Mouse (Mus musculus) lung, postnatal 4 days (tissue): ENCODE data around the gene Dync1i2.

Experiments
- DNase-seq, 2 experiments: peaks; one replicate each; pipeline ENCODE4 v3.0.0; 2021

Dync1i2 gene

DNA sequence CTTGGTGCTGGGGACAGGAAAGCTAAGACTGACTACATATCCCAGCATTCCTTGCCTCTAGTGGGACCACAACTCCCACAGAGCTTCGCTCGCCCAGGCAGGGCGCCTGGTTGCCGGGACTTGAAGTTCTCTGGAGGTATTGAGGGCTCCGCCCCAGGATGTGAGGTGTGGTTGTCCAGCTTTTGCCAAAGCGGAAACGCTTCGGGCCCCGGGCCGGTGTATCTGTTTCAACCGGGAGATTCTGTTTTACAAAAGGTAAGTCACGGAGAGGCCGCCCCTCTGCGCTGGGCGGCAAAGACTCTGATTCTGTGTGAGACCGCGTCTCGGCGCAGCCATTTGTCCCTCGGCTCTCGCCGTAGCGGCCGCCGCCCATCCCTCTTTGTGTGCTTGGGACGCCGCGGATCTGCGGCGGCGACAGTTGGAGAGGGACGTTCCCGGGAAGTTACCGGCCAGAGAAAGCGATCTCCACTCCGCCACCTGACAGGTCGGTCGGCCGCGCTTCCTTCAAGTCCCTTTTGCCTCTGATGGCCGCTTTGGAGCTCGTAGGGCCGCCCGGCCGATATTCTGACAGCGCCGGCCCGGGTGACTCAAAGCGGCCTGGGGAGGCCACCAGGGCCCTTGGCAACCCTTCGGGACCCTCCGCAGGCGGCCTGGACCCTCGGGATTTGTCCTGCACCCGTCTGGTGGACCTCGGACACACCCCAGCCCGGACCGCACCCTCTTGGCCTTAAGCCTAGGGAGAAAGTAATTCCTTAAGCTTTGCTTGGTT, at the start of gene Dync1i2:
Dync1i2 (plus strand) TSS at position 116 of the 769 bp plus-strand sequence.
- DNase-seq: peak; percentile 92 to 95

DNA sequence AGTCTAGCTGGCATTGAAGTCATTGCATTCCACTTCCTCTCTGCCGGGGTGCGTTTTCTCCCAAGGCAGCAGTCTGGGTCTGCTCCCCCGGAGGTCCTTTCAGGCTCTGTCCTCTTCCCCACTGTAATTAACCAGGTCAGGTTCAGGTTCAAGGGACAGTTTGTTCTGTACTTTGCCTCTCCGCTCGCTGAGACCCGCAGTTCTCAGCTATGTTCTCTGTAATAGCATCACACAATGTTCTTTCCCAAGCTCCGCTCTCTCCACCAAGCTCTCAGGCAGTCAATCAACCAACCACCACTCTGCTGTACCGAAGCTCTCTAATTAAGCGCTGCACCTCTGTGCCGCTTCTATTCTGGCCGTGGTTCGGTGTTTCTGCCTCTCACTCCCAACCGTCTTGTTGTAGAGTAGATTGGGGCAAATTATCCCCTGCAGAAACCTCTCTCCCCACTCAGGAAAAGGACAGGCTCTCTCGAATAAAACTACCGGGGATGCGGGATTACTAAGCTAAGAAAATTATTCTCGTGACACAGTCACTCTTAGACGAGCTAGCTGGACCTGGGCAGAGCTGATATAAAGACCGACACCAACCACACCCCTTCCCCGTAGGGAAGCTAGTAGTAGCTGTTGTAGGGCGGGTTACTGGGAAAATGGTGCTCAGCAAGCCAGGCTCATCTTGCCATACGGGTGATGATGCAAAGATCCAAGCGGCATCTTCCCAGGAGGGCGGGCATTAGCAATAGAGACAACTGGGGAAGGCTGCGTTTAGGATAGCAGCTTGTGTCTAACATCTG, 48.5 kb upstream of the Dync1i2 start:
- no peak for DNase-seq

DNA sequence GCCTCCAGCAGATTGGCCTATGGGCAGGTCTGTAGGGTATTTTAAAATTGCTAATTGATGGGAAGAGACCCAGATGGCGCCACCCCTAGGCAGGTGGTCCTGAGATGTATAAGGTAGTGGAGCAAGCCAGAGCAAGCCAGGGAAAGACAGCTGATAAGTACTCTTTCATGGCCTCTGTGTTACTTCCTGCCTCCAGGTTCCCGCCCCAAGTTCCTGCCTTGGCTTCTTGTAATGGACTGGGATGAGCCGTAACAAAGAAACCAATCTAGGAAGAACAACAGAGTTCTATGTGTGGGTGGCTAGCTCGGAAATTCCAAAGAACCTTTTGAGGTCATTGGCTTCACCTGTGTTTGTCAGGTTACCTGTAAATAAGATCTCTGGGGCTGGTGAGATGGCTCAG, 44.3 kb upstream of the Dync1i2 start:
- DNase-seq: no peak

DNA sequence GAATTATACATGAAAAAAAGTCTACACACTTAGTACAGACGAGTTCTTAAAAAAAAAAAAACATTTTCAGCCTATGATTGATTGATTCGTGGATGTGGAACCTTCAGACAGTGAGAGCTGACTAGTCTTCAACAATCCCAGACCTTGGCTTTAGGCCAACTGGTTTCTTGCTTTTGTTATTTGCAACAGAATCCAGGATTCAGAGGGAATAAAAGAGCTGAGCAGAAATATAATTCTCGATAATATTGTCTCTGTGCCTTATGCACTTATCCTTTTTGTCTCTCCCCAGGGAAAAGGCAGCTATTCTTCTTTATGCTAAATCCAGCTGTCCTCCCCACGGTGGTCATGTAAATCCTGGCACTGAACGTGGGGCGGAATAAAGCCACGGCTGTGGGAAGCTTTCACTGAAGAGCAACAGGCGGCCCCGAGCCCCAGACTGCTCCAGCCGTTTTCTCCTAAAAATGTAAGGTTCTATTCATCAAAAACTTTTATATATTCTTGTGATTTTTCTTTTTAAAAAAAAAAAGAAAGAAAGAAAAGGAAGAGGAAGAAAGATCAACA, 43.0 kb upstream of the Dync1i2 start:
- DNase-seq: no peak

DNA sequence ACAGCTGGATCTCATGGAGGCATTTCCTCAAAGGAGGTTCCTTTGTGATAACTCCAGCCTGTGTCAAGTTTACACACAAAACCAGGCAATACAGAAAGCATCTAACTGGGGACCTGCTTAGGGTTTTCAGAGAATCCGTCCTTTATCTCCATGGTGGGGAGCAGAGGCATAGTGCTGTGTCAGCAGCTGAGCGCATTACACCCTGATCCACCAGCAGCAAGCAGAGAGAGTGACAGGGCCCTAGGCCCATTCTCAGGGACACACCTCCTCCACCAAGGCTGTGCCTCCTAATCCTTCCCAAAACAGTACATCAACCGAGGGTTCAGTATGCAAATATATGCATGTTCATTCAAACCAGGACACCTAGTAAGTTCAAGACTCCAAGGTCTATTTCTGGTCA, 38.5 kb upstream of the Dync1i2 start:
- DNase-seq: no peak

DNA sequence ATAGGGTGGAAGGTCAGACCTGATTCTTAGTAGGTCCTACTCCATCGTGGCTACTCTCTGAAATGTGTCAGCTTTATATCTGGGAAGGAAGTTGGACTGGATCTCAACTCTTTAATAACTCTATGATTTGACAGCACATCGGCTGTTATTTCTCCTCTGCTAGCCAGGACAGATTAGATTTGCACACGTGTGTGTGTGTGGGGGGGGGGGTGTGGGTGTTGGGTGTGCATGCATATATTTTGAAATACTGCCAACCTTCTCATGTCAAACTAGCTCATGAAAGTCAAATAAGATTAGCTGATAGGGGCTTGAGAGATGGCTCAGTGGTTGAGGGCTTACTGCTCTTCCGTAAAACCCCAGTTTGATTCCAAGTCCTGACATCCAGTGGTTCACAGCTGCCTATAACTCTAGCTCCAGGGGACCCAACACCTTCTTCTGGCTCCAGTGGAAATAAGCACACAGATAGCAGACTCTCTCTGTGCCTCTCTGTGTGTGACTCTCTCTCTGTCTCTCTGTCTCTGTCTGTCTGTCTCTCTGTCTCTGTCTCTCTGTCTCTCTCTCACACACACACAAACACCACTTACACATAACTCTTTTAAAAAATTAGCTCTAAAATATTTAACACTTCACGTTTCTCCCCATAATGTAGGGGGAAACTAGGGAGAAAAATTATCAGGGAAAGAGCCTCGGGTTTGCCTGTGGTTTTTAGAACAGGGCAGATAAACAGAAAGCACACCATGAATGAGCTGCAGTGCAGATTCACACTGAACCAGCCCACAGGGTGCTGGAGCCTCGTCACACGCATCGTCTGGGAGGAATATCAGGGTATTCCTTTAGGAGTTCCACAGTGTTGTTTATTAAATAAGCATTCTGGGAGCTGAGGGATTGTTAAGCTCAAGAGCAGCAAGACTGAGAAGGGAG, 34.9 kb upstream of the Dync1i2 start:
- no peak for DNase-seq

DNA sequence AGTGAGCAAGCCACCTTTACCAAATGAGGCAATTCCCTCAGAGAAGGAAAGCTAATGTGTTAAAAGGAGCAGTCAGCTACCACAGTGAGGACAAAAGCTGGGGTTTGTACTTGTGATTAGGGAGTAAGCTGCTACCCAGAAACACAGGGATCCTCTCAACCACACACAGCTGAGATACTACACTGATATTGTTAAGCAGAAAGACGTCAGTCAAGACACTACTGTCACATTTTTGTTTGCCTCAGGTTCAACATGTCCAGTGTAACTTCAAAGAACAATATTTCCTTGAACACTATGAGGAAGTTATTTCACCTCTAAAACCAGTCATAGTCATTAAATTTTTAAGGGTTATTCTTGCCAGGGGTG, 34.3 kb upstream of the Dync1i2 start:
- DNase-seq: no peak

DNA sequence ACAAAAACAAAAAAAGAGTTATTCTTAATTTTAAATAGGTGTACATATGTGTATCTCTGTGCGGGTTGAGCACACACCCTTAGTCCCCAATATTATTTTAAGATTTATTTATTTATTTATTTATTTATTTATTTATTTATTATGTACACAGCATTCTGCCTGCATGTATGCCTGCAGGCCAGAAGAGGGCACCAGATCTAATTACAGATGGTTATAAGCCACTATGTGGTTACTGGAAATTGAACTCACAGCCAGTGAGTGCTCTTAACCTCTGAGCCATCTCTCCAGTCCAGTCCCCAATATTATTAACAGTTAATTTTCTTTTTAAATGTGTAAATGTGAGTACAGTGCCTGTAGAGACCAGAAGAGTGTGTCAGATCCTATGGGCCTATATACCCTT, 33.7 kb upstream of the Dync1i2 start:
- DNase-seq: no peak

DNA sequence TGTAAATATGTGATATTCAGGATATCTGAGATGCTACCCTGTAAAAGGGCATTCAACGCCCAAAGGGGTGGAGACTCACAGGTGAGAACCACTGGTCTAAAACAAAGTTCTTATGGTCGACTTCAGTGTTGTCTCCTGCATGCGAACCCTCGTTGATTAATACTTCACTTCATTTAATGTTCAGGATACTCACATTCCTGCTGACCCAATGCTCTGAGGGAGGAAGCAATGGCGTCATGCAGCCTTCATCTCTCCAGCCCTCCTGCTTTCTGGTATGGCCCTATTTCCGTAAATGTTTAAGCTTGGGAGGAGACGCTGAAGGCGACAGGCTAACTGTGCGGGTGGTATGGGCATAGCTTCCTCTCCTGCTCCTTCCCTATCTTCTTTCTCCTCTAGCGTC, 31.8 kb upstream of the Dync1i2 start:
- DNase-seq: no peak

DNA sequence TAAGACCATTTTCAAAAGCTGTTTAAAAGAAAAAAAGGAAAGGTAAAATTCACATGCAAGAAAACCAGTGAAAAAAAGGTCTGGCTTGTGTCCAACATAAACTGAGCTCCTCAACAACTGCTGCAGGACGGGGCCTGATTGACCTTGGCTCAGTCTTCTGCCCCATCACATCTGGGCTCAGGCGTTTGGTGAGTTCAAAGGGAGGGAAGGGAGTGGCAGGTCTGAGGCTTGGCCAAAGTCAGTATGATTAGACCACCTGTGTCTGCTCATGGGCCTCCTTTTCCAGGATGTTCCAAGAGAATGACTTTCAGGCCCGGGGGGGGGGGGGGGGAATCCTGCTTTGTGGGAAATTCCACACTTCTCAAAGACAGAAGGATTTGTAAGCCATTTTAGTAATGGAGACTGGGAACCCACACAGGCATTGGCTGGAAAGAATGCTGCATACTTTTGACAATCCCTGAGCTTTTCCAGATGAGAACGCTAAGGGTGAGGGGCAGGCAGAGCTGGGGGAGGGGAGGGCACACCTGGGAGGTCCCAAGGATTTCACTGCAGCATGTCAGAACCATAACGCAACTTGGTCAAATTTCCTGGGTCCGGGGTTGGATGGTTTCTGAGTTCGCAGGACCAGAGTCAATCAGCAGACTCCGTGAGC, 30.8 kb upstream of the Dync1i2 start:
- DNase-seq: no peak

DNA sequence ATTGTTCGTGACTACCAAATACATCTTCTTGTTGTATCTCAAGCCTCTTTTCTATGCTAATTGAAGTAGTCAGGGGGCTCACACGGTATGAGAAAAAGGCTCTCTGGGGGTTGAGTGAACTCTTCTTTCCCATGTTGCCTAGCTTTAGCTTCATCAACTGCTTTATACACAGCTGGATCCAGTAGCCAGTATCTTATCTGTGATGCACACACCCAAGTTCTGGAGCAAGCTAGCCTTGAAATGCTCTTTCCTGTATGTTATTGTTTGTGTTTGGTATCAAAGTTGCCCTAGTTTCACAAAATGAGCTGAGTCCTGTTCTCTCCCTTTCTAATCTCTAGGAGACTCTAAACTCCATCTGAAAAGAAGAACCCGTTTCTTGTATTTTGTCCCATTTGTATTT, 23.6 kb upstream of the Dync1i2 start:
- DNase-seq: no peak

DNA sequence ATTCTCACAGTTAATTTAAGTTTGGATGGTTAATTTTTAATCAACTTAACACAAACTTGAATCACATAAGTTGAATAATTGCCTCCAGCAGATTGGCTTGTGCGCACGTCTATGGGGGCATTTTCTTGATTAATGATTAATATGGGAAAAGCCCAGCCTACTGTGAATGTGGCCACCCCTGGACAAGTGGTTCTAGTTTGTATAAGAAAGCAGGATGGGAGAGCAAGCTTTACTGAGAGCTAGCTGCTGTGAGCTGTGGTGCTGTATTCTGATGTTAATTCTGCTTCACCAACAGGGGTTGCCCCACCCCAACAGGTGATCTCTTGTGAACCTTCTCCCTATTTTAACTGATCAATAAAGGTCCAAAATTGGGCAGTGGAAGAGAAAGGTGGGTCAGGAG, 22.6 kb upstream of the Dync1i2 start:
- no peak for DNase-seq

DNA sequence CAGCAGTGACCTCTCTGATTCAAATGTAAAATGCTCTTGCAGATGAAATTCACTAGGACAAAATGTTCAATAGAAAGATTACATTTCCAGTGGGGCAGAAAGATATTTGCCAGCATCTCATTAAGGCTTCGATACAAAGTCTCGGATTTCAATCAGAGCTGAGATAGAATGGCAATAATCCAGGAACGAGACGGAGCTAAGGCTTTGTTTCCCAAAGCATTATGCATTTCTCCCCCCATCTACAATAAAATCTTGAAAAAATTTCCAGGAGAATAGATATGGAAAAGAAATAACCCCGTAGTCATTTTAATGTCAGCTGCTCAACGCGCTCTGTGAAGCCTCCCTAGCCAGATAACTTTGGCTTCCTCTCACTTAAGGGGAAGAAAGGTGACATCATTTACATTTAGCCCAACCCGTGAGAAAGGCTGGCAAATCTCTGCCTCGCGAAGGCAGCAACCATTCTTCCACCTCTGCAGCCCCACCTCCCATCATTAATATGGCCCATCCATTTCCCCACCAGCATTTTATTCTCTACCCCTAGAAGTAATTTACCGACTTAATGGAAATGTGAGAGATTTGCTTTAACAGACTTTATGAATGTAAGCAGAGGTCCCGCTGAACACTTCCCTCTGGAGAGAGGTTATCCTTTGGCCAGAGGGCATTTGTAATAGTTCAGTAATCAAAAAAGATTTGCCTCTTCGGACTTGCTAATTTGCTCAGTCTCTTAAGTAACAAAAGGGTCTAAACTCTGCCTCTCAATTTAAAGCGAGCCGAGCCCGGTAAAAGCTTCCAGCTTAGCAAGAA, 19.9 kb upstream of the Dync1i2 start:
- DNase-seq: no peak

DNA sequence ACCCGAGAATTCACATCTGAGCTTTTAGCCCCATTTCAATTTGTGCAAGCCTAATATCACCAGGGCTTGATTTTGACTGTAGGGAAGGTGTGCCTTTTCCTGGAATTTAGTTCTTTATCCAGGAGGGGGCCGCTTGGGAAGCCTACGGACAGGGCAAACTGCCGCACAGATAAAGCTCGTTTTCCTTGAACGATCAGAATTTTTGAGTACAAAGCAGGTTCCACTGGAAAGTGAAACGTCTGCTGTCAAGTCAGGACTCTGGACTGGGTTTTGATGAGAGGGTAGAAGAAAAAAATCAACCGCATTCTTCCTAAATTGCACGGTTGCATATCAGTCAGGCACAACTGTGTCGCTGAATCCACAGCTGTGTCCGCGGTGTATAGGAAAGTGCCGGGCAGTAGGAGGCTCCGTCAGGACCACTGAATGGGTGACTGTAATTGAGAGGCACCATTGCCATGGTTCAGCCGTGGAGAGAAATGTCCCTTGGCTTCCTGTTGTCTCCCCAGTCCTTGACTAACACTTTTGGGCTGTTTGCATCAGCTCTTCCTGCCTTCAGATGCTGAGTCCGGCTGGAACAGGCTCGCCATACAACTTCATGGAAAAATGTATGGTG, 19.2 kb upstream of the Dync1i2 start:
- DNase-seq: no peak

DNA sequence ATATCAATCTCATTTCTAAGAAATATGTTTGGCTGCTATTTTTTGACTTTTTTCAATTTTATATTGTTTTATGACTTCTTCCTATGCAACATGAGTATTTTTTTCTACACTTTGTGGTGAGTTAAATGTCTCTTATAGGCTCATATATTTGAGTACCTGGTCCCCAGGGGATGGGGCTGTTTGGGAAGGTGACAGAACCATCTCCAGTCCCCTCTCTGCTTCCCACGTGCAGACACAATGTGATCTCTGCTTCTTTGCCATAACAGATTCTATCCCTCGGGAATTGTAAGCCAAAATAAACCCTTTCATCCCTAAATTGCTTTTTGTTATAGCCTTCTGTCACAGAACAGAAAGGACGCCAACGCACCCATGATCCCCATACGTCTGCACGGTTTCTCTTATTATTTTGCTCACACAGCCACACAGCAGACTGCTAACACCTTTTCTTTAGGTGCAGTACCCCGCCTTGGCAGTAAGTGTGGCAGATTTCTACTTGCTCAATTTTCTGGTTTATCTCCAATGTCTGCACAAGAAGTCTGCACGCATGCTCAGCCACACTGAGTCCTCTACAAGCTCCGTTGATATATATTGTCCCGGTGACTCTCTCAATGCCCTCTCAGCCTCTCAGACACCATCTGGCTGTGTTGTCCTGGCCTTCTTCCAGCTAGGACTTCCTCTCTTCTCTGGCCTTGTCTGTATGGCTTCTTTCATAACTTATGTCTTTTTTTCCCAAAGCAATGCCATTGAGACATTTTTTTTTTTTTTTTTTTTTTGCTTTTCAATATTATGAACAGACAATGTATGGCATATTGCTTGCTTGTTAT, 17.2 kb upstream of the Dync1i2 start:
- DNase-seq: no peak

DNA sequence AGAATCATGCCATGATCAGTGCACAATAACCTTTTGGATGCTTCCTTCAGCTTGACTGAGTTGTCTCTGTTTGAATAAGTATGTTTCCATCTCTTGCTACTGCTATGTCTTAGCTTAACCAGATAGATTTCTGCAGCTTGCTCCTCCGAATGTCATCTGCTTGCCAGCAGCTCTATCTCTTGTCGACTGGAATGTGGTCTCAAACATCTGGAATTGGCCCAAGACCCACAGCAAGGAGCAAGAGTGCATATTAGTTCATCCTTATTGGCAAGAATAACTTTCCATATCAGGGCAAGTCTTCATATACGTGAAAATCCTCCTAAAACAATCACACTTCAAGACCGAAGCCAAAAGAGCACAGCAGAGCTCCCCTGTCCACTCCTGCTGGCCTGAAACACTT, 14.6 kb upstream of the Dync1i2 start:
- peak in 1 of 2 experiments; percentile 26 for DNase-seq

DNA sequence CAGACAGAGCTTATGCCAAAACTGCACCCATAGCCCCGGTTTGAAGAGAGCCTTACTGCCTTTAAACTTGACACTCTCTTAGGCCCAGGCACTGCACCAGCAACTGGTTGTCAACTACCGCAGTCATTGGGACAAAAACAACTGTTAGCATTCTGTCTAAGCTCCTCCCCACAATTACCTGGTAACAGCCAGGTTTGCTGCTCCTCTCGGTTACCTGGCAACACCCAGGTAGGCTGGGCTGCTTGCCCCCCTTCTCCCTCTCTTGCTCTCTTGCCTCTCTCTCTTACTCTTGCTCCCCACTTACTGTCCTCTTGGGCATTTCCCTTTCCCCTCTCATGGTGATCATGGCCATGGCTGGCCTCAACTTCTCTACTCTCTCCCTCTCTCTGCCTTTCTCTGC, 12.6 kb upstream of the Dync1i2 start:
- no peak for DNase-seq

DNA sequence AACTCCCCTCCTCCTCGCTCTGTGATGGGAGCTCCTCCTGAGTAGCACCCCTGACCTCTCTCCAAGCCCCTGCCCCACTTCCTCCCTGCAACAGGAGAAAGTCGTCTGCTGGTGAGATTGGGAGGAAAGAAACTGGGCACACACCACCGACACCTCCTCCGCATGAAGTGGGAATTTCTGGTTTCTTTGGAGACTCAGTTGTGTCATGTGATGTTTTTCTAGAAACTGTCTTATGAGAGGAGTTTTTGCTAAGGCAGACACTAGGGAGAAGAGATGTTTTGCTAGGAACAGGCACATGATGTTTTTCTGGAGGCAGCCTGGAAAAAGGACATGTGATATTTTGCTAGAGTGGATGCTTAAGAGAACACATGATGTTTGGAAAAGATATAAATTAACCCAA, 11.0 kb upstream of the Dync1i2 start:
- DNase-seq: no peak

DNA sequence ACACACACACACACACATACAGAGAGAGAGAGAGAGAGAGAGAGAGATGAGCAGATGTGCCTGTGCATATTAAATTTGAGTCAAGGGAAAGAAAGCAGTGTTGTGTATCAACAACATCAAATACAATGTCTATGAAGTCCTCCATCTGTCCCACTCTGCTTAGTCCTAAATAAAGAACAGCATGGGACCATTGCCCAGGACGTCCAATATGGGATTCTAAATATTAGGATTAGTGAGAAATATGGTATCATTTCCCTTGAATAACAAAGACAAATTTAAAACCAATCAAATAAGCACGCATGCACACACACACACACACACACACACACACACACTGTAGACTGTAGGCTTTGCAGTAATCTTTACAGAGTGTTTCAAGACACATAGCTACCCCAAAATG, 9.6 kb upstream of the Dync1i2 start:
- DNase-seq: no peak

DNA sequence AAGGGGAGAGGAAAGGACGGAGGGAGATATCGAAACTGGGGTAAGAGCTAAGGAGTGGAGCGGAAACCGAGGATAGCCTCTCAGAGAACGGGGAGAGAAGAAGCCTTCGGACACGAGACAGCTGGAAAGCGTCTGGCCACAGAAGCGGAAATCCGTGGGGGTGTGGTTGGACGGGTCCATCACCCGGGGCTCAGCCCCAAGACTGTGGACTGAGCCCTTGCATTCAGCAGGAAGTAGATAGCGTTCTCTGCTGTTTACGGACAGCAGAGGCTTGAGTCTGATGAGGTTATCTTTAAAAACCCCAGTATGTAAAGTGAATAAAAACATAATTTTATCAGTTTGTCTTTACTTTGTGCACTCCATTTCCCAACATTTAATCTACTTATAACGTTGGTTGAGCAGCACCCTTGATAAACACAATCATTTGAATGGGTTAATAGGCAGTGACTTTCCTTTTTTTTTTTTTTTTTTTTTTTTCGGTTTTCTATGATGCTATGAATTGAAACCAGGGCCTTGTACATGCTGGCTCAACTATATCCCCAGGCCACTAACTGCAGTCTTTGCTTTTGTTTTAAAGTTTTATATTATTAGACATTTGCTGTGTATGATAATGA, 7.6 kb upstream of the Dync1i2 start:
- peak; percentile 42 to 72 for DNase-seq
